Mouse (Mus musculus) naive thymus-derived CD4-positive, alpha-beta T cell, adult 5 months (primary cell): ENCODE results near the gene Abhd2. TPM values are rescaled to one million over a fixed set of nuclear protein-coding genes. Genes with fewer than 3 reads are reported as not detected.

Experiments used
- polyA plus RNA-seq: library from polyadenylated mRNA; unstranded; fragments of 100-300 nt; shearing (Covaris generic); gene quantifications from one replicate; pipeline ENCODE4 v1.2.1, GENCODE M21; 2017

Abhd2 gene
- 13.0 TPM for polyA plus RNA-seq

DNA sequence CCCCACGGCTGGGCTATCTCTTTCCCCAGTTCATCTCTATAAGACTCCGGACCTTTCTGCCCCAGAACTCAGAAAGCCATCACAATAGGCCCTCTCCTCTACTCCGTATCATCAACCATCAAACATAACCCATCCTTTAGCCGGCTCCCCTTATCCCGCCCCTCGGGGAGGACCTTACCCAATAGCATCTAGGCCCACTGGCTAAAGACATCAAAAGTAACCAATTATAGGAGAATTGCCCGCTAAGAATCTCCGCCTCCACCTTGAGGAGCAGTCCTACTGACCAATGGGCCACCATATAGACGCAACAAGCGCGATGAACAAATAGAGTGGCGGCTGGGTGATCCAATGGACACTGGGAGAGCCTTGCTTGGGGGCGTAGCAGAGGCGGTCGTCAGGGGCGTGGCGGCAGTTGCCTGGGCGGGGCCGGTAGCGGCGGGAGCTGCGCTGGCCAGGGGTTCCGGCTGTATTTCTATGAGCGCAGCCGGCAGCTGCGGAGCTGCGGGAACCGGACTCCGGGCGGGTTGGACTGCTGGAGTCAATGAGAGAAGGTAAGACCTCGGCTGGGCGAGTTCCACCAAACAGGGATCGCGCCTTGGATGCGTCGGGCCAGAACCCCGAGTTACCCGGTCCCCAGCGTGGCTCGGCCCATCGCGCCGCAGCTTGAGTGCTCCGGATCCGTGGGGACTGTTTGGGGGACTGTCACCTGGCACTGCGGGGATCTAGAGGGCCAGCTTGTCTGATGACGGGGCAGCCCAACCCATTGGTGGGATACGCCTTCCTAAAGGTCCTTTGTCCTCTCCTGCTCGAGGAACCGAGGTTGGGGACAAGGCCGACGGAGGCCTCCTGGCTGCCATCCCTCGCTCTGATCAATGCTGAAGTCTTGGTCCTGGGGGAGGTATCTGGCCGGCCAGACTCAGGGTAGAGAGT is at the start of gene Abhd2:
Abhd2 (plus strand) TSS at position 411 of the 930 bp plus-strand sequence.

GRCm38 (mm10) chr7:79386422-79387133 is 113.6 kb downstream of the Abhd2 start, which contains the start of gene Rlbp1:
TSS of gene Rlbp1 (minus strand) at chr7:79387048.

GRCm38 (mm10) chr7:79391883-79392649 is 119.1 kb downstream of the Abhd2 start, which contains the start of gene Fanci:
TSS of gene Fanci (plus strand) at chr7:79391929.

Other genes with a start within 250 kb of the Abhd2 start
- gene Acan, start 219.7 kb upstream of the Abhd2 start, polyA plus RNA-seq = not detected
- gene Hapln3, start 142.2 kb upstream of the Abhd2 start, polyA plus RNA-seq = 0.14 TPM
- gene Mfge8, start 124.1 kb upstream of the Abhd2 start, polyA plus RNA-seq = 31.2 TPM
- gene Rlbp1, start 113.8 kb downstream of the Abhd2 start, polyA plus RNA-seq = not detected
- 17.3 TPM for gene Fanci, start 118.7 kb downstream of the Abhd2 start, polyA plus RNA-seq
- 249 TPM for gene Polg, start 193.2 kb downstream of the Abhd2 start, polyA plus RNA-seq